Mouse (Mus musculus): ENCODE results near the gene Ggt1. TPM values are rescaled to one million over a fixed set of nuclear protein-coding genes. Genes with fewer than 3 reads are reported as not detected.

Ggt1 gene
- total and polyA plus RNA-seq, 3 experiments: 1.3 to 3.8 (median 2.1) TPM

- Histone ChIP-seq H3K9me3 (replicated peaks; ENCODE audit: low read length) (no peaks in the 10 kb centered on the region), H3K27ac (ENCODE audit: insufficient read depth, low read depth) (no peak overlapping the region), H3K4me3 (replicated peaks in 1 of 3; ENCODE audit: low read depth in 2 of 3, low read length in 2 of 3, poor library complexity in 1 of 3) (no peak overlapping the region), H3K36me3 (replicated peaks in 1 of 2; ENCODE audit: control insufficient read depth in 1 of 2, insufficient read depth in 1 of 2, low read length in 1 of 2) (no peaks in the 10 kb centered on the region), H3K4me1 (ENCODE audit: control insufficient read depth in 1 of 2, insufficient read depth in 2 of 2) (peaks cover 16 to 47% of the 10 kb centered on the region in 2 experiments), H3K9ac (ENCODE audit: insufficient read depth, low read depth) (no peak overlapping the region), H3K4me2 (ENCODE audit: insufficient read depth, low read depth, poor library complexity, severe bottlenecking) (no peak overlapping the region), H3K27me3 (replicated peaks) (no peaks in the 10 kb centered on the region), H3K79me2 (replicated peaks; ENCODE audit: control insufficient read depth, extremely low read depth, insufficient read depth, poor library complexity, severe bottlenecking) (no peaks in the 10 kb centered on the region)
- no peak for TF ChIP-seq ZKSCAN1 (IDR thresholded peaks at IDR 0.05; ENCODE audit: borderline replicate concordance, low read depth, low read length)
- no peak for TF ChIP-seq JUN (IDR thresholded peaks at IDR 0.05; ENCODE audit: insufficient read depth, low read depth, low read length)
- no peak for TF ChIP-seq ZMIZ1 (IDR thresholded peaks at IDR 0.05; ENCODE audit: low read depth, low read length)
- no peak for TF ChIP-seq POLR2AphosphoS2 (IDR thresholded peaks at IDR 0.05; ENCODE audit: low read depth, low read length)
- TF ChIP-seq POLR2A (IDR thresholded peaks at IDR 0.05; ENCODE audit: low read depth, low read length): no peak
- no peak for TF ChIP-seq UBTF (IDR thresholded peaks at IDR 0.05; ENCODE audit: low read depth, low read length)
- TF ChIP-seq NELFE (IDR thresholded peaks at IDR 0.05; ENCODE audit: low read depth, low read length): no peak
- no peak for TF ChIP-seq TCF12 (IDR thresholded peaks at IDR 0.05; ENCODE audit: low read depth, low read length)
- TF ChIP-seq CTCF (conservative IDR thresholded peaks at IDR 0.05 in 1 of 2, IDR thresholded peaks at IDR 0.05 in 1 of 2; ENCODE audit: low read depth in 2 of 2, low read length in 2 of 2): no peak
- no peak for TF ChIP-seq KAT2A (IDR thresholded peaks at IDR 0.05; ENCODE audit: insufficient replicate concordance, low read length)
- no peak for TF ChIP-seq MXI1 (IDR thresholded peaks at IDR 0.05; ENCODE audit: low read depth, low read length)
- no peak for TF ChIP-seq SMC3 (IDR thresholded peaks at IDR 0.05; ENCODE audit: low read depth, low read length)
- TF ChIP-seq USF2 (conservative IDR thresholded peaks at IDR 0.05; ENCODE audit: low read depth, low read length): no peak
- TF ChIP-seq MEF2A (IDR thresholded peaks at IDR 0.05; ENCODE audit: borderline replicate concordance, low read depth, low read length): no peak
- TF ChIP-seq EP300 (IDR thresholded peaks at IDR 0.05; ENCODE audit: low read length): no peak
- TF ChIP-seq MAFK (IDR thresholded peaks at IDR 0.05; ENCODE audit: insufficient replicate concordance, low read length): no peak
- no peak for TF ChIP-seq GABPA (IDR thresholded peaks at IDR 0.05; ENCODE audit: insufficient replicate concordance, low read depth, low read length)
- no peak for TF ChIP-seq RCOR1 (conservative IDR thresholded peaks at IDR 0.05; ENCODE audit: low read depth, low read length)
- no peak for TF ChIP-seq ZNF384 (IDR thresholded peaks at IDR 0.05; ENCODE audit: low read depth, low read length)
- TF ChIP-seq RAD21 (IDR thresholded peaks at IDR 0.05; ENCODE audit: low read depth, low read length): no peak
- dilution Hi-C loops (cut with MboI; ENCODE audit: extremely low pct_ligation_motif_present, extremely low pct_unique_long_range_greater_than_20kb, low sequenced_read_pairs) (no loop called here), in situ Hi-C loops (cut with MboI; ENCODE audit: low pct_ligation_motif_present, low pct_unique_long_range_greater_than_20kb, low sequenced_read_pairs) (no loop called here)
- no peak for DNase-seq (ENCODE audit: extremely low read depth)
Measured at GRCm38 (mm10) chr10:75568441-75568840, 7.0 kb downstream of the Ggt1 start.

- Histone ChIP-seq H3K4me1 (ENCODE audit: control insufficient read depth in 1 of 2, insufficient read depth in 2 of 2) (peaks cover 16 to 47% of the 10 kb centered on the region in 2 experiments), H3K9me3 (replicated peaks; ENCODE audit: low read length) (no peaks in the 10 kb centered on the region), H3K27me3 (replicated peaks) (no peaks in the 10 kb centered on the region), H3K4me2 (ENCODE audit: insufficient read depth, low read depth, poor library complexity, severe bottlenecking) (no peak overlapping the region), H3K36me3 (replicated peaks in 1 of 2; ENCODE audit: control insufficient read depth in 1 of 2, insufficient read depth in 1 of 2, low read length in 1 of 2) (no peaks in the 10 kb centered on the region), H3K9ac (ENCODE audit: insufficient read depth, low read depth) (no peak overlapping the region), H3K79me2 (replicated peaks; ENCODE audit: control insufficient read depth, extremely low read depth, insufficient read depth, poor library complexity, severe bottlenecking) (no peaks in the 10 kb centered on the region), H3K4me3 (replicated peaks in 1 of 3; ENCODE audit: low read depth in 2 of 3, low read length in 2 of 3, poor library complexity in 1 of 3) (no peak overlapping the region), H3K27ac (ENCODE audit: insufficient read depth, low read depth) (no peak overlapping the region)
- no peak for DNase-seq (ENCODE audit: extremely low read depth)
- in situ Hi-C loops (cut with MboI; ENCODE audit: low pct_ligation_motif_present, low pct_unique_long_range_greater_than_20kb, low sequenced_read_pairs): no loop called here
- TF ChIP-seq TCF12 (IDR thresholded peaks at IDR 0.05; ENCODE audit: low read depth, low read length) (no peak), NRF1 (IDR thresholded peaks at IDR 0.05; ENCODE audit: low read depth, low read length) (no peak), HCFC1 (IDR thresholded peaks at IDR 0.05; ENCODE audit: low read depth, low read length) (no peak), NELFE (IDR thresholded peaks at IDR 0.05; ENCODE audit: low read depth, low read length) (no peak)
- dilution Hi-C loops (cut with MboI; ENCODE audit: extremely low pct_ligation_motif_present, extremely low pct_unique_long_range_greater_than_20kb, low sequenced_read_pairs): no loop called here
Measured at GRCm38 (mm10) chr10:75568851-75569250, 7.4 kb downstream of the Ggt1 start.
